Mouse (Mus musculus): ENCODE data around the gene Cib4. TPM values are rescaled to one million over a fixed set of nuclear protein-coding genes. Genes with fewer than 3 reads are reported as not detected.

The Cib4 gene
- polyA plus RNA-seq, 1 experiment from 2014 or later: not detected

DNA sequence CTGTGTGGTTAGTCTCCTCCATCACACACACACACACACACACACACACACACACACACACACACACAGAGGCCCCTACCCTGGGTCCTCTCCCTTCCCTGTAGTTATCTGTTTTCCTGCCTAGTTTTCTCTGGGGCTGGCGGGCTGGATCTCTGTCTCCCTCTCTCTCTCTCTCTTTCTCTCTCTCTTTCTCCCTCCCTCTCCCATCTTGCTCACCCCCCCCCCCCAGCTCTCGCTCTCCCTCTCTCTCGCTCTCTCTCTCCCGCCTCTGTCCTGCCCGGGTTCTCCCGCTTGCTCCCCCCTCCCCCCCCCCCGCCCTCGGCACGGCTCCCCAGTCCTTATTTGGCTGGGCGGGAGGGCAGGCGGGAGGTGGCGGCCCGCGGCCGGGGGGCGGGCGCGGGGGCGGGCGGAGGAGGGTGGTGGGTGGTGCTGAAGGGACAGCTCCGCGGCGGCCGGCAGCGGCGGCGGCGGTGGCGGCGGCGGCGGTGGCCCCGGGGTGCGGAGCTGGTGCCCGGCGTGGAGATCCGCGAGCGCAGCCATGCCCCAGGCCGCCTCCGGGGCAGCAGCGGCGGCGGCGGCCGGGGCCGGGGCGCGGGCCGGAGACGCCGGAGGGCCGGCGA lies 42.2 kb upstream of the Cib4 start, which contains the start of gene Kcnk3:
Gene Kcnk3, plus strand, starts transcription at position 490 of the 620 bp plus-strand sequence.
- Histone ChIP-seq H3K27me3 (peaks cover 53% of the 10 kb centered on the region), H3K36me3 (no peaks in the 10 kb centered on the region), H3K9me3 (replicated peaks) (no peaks in the 10 kb centered on the region), H3K4me1 (peaks cover 10% of the 10 kb centered on the region), H3K27ac (peak within 1 kb of the TSS; percentile 49), H3K9ac (peak within 1 kb of the TSS; percentile 68), H3K4me2 (replicated peaks) (peak within 1 kb of the TSS; percentile 96), H3K4me3 (peak within 1 kb of the TSS; percentile 51)
- WGBS: 0% methylated on average over 18 of the region's 54 CpGs
- ATAC-seq (ENCODE audit: low FRiP score): peak; percentile 51

DNA sequence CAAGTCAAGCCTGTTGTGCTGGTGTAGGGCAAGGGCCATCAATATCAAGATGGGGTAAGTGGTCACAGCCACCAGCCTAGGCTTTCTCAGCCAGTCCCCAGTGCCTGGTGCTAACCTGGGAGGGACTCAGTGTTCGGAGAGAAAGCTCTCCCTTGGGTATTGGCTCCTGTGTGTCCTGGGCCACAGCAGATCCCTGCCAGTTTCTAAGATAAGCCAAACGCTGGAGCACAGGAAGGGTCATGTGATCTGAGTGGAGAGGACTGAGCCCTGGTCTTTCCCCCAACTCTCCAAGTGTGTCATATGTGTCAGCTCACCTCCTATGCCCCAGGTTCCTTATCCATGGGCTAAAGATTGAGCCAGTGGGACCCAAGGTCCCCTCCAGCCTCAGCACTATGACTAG lies 41.5 kb upstream of the Cib4 start:
- WGBS: 24% methylated on average over 2 of the region's 2 CpGs
- H3K27ac ChIP-seq: no peak overlapping the region
- H3K27me3 ChIP-seq: peaks cover 53% of the 10 kb centered on the region
- H3K9ac ChIP-seq: no peak overlapping the region; the same call in 1 of the 2 replicates
- peak overlapping the region; percentile 51; the same call in 1 of the 2 replicates for H3K4me3 ChIP-seq
- no peak for ATAC-seq (ENCODE audit: low FRiP score)
- no peaks in the 10 kb centered on the region for H3K9me3 ChIP-seq (replicated peaks)
- peaks cover 10% of the 10 kb centered on the region for H3K4me1 ChIP-seq
- no peaks in the 10 kb centered on the region for H3K36me3 ChIP-seq
- peak overlapping the region; percentile 96 for H3K4me2 ChIP-seq (replicated peaks)

DNA sequence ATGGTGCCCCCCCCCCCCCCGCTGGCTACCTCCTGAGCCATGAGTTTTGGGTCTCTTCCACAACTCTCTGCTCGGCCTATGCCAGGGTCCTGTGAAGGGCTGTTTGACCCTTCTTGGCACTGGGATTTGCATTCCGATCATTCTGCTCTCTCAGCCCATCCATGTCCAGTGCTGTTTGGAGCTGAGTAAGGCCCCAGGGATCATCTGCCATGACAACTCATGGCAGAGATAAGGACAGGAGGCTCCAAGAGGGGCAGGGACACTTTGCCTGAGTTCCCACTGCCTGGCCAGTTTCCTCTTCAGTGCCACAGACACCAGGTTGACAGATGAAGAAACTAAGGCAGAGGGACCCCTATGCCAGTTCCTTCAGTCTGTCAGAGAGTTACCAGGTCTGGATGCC lies 41.0 kb upstream of the Cib4 start:
- Histone ChIP-seq H3K4me2 (replicated peaks) (no peak overlapping the region), H3K9me3 (replicated peaks) (no peaks in the 10 kb centered on the region), H3K9ac (no peak overlapping the region), H3K27me3 (peaks cover 53% of the 10 kb centered on the region), H3K4me1 (peaks cover 10% of the 10 kb centered on the region), H3K27ac (no peak overlapping the region), H3K4me3 (no peak overlapping the region), H3K36me3 (no peaks in the 10 kb centered on the region)
- ATAC-seq (ENCODE audit: low FRiP score): no peak
- 80% methylated on average over 3 of the region's 3 CpGs for WGBS

DNA sequence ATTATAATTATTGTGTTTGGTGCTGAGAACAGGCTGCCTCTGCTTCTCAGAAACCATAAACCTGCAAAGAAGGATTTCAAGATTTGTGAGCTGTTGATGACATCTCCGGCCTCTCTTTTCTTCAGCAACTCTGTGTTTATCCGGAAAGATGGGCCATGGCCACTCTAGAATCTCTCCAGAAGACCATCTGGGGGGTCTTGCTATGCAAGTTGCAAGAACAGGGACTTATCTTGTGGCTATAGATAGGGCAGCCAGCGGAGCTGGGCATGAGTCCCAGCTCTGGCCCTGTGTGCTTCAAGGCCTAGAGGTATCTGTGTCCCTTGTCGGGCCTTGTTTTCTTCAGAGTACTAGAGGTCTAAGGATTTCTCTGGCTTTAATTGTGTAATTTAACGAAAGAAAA lies 36.4 kb upstream of the Cib4 start:
- no peaks in the 10 kb centered on the region for H3K9me3 ChIP-seq (replicated peaks)
- WGBS: 89% methylated on average over 5 of the region's 5 CpGs
- ATAC-seq (ENCODE audit: low FRiP score): no peak
- H3K4me3 ChIP-seq: no peak overlapping the region
- H3K4me2 ChIP-seq (replicated peaks): no peak overlapping the region
- no peak overlapping the region for H3K9ac ChIP-seq
- peaks cover 13% of the 10 kb centered on the region for H3K27me3 ChIP-seq
- H3K27ac ChIP-seq: no peak overlapping the region
- no peaks in the 10 kb centered on the region for H3K36me3 ChIP-seq
- H3K4me1 ChIP-seq: no peaks in the 10 kb centered on the region

DNA sequence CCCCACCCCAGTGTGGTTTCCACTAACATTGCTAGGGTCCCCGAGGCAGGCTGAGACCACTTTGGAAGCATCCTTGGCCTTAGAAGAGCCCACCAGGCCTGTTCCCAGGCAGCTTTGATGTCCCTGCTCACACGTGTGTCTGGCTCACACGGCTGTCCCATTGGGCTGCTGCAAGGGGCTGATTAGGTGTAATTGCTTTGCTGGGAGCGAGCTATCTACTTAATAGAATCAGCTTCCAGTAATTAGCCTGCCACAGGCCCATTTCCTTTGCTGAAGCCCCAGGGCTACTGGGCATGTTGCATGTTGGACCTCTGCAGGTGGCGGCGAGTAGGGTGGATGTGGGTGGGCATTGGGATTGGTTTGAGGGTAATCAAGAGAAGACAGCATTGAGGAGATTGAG lies 35.1 kb upstream of the Cib4 start:
- 75% methylated on average over 6 of the region's 6 CpGs for WGBS
- no peak overlapping the region for H3K27ac ChIP-seq
- H3K4me3 ChIP-seq: no peak overlapping the region
- no peak for ATAC-seq (ENCODE audit: low FRiP score)
- no peak overlapping the region for H3K9ac ChIP-seq
- H3K27me3 ChIP-seq: peaks cover 6% of the 10 kb centered on the region; the same call in 1 of the 2 replicates
- no peaks in the 10 kb centered on the region for H3K9me3 ChIP-seq (replicated peaks)
- H3K4me1 ChIP-seq: no peaks in the 10 kb centered on the region
- H3K4me2 ChIP-seq (replicated peaks): no peak overlapping the region
- no peaks in the 10 kb centered on the region for H3K36me3 ChIP-seq

DNA sequence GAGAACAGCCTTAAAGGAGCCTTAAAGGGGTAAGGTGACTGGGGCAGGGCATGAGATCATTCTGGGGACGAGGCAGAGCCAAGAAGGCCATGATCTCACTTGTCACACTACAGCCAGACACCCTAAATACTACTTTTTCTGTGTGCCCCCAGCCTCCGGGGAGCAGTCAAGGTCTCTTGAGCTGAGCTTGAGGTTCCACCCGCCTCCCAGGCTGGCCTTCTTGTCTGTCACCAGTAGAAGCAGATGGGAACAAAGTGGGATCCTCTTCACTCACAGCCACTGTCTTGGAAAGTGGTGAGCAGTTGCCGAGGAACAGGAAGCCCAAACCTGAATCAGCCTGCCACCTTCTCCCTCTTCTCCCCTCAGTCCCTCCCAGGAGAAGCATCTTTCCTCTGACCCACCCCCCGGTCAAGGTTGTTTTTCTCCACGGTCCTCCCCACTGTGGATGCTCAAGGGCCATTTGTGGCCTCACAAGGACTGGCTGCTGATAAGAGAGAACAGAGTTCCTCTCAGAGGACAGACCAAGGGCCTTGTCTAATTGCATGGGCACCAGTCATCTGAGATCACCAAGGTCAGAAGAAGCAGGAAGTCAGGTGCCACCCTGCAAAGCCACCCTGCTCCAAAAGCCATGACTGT lies 32.9 kb upstream of the Cib4 start:
- 83% methylated on average over 6 of the region's 6 CpGs for WGBS
- Histone ChIP-seq H3K4me1 (no peaks in the 10 kb centered on the region), H3K36me3 (no peaks in the 10 kb centered on the region), H3K9me3 (replicated peaks) (no peaks in the 10 kb centered on the region), H3K4me2 (replicated peaks) (no peak overlapping the region), H3K27ac (no peak overlapping the region), H3K27me3 (no peaks in the 10 kb centered on the region), H3K4me3 (no peak overlapping the region), H3K9ac (no peak overlapping the region)
- no peak for ATAC-seq (ENCODE audit: low FRiP score)

DNA sequence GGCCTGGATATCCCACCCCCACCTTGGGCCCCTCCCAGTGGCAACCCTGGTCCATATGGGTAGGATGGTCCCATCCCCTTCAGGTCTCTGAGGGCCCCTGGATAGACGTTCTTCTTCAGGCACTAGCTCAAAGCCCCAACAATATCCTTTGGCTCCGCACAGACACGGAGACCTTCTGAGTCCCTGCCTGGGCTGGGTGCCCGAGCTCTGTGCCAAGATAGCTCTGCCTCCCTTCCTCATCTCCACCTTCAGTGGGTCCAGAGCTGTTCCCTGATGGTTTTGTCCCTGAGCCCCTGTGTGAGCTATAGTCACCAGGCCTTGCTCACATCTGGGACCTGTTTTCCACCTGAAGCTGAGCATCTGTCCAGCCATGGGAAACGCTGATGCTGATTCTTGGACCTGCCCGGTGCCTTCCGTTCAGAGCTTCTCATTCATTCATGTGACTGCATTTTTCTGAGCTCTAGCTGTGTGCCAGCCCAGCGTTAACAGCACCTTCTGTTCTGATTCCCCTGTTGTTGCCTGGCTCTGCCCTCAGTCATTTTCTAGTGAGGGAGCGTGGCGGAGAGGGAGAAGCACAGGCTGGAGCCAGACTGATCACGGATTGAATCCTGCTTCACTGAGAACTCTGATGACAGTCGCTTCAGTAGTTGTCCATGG lies 32.1 kb upstream of the Cib4 start:
- H3K27ac ChIP-seq: no peak overlapping the region
- no peaks in the 10 kb centered on the region for H3K9me3 ChIP-seq (replicated peaks)
- H3K4me1 ChIP-seq: no peaks in the 10 kb centered on the region
- H3K9ac ChIP-seq: no peak overlapping the region
- no peak overlapping the region for H3K4me2 ChIP-seq (replicated peaks)
- no peaks in the 10 kb centered on the region for H3K27me3 ChIP-seq
- ATAC-seq (ENCODE audit: low FRiP score): no peak
- 87% methylated on average over 12 of the region's 12 CpGs for WGBS
- no peak overlapping the region for H3K4me3 ChIP-seq
- no peaks in the 10 kb centered on the region for H3K36me3 ChIP-seq

DNA sequence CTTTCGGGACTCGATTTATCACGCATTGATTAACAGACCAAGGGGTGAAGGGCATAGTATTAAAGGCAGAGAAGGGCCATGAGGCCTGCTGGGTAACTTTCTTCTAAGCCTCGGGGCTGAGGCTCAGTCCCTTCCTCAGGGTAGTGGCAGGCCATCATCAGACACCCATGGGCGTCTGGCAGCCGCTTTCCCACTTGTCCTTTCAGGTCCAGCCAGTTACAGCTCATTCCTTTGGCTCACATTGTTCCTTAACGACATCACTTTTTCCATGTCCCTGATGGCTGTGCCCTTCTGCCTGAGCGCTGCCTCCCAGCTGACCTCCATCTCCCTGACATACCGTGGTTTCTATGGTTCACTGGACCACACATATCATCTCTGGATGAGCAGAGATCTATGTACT lies 31.6 kb upstream of the Cib4 start:
- Histone ChIP-seq H3K9me3 (replicated peaks) (no peaks in the 10 kb centered on the region), H3K4me1 (no peaks in the 10 kb centered on the region), H3K27ac (no peak overlapping the region), H3K36me3 (no peaks in the 10 kb centered on the region), H3K9ac (no peak overlapping the region), H3K4me3 (no peak overlapping the region), H3K4me2 (replicated peaks) (no peak overlapping the region), H3K27me3 (no peaks in the 10 kb centered on the region)
- 72% methylated on average over 9 of the region's 9 CpGs for WGBS
- no peak for ATAC-seq (ENCODE audit: low FRiP score)

DNA sequence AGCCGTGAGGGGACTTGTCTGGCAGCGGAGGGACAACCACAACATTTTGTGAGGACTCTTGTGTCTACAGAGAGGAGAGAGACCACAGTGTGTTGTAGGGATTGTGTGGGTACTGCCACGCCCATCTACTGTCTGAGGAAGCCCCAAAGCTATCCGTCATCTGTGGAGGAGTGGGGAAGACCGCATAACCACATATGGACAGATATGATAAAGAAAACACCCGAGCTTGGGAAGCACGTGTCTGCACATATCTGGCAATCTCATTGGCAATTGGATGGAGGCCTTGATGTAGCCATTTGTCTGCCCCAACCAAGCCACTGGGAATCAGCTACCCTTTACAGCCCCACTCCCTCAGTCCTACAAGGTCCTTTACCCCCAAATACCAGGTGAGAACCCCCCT lies 30.6 kb upstream of the Cib4 start:
- Histone ChIP-seq H3K4me3 (no peak overlapping the region), H3K36me3 (no peaks in the 10 kb centered on the region), H3K9ac (no peak overlapping the region), H3K4me2 (replicated peaks) (no peak overlapping the region), H3K27ac (no peak overlapping the region), H3K9me3 (replicated peaks) (no peaks in the 10 kb centered on the region), H3K4me1 (no peaks in the 10 kb centered on the region), H3K27me3 (no peaks in the 10 kb centered on the region)
- no peak for ATAC-seq (ENCODE audit: low FRiP score)
- 87% methylated on average over 7 of the region's 7 CpGs for WGBS

DNA sequence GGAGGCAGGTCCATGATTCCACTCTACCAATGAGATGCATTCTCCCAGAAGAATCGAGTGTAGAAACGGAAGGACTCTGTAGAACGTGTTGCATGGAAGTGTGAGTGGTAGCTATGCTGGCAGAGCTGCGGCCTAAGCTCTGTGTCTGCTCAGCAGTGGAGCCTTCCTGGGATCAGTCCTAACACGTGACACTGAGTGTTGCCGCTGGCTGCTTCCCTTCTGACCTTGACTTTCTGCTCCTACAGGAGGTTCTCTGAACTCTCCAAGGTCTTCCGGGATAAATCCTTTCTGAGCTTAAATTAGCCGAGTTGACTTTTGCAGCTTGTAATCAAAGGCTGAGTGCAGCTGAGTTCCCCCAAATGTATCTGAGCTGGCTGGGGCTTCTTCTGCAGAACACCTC lies 28.7 kb upstream of the Cib4 start:
- Histone ChIP-seq H3K4me3 (no peak overlapping the region), H3K27ac (no peak overlapping the region), H3K9ac (no peak overlapping the region), H3K9me3 (replicated peaks) (no peaks in the 10 kb centered on the region), H3K27me3 (no peaks in the 10 kb centered on the region), H3K4me2 (replicated peaks) (no peak overlapping the region), H3K36me3 (no peaks in the 10 kb centered on the region), H3K4me1 (no peaks in the 10 kb centered on the region)
- WGBS: 91% methylated on average over 8 of the region's 8 CpGs
- no peak for ATAC-seq (ENCODE audit: low FRiP score)

DNA sequence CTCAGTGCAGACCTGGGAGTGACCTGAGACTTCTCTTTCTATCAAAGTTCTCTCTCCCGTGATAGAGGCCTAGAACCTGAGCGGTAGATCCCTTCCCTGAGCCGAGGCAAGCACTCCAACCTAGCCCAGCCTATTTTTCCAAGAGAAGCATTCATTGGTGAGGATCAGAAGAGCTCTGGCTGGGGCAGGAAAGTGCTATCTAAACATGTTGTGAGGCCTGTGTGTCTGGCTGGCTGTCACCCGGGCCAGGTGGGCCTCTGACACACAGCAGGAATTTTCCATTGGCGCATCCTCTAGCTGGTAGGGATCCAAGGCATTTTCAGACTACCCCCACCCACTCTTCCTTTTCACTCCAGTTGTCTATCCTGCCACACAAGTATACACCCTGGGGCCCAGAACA lies 26.2 kb upstream of the Cib4 start:
- H3K27ac ChIP-seq: no peak overlapping the region
- ATAC-seq (ENCODE audit: low FRiP score): no peak
- WGBS: 74% methylated on average over 5 of the region's 5 CpGs
- no peak overlapping the region for H3K4me2 ChIP-seq (replicated peaks)
- H3K4me3 ChIP-seq: no peak overlapping the region
- no peak overlapping the region for H3K9ac ChIP-seq
- H3K27me3 ChIP-seq: no peaks in the 10 kb centered on the region
- H3K36me3 ChIP-seq: no peaks in the 10 kb centered on the region
- H3K9me3 ChIP-seq (replicated peaks): no peaks in the 10 kb centered on the region
- H3K4me1 ChIP-seq: no peaks in the 10 kb centered on the region

DNA sequence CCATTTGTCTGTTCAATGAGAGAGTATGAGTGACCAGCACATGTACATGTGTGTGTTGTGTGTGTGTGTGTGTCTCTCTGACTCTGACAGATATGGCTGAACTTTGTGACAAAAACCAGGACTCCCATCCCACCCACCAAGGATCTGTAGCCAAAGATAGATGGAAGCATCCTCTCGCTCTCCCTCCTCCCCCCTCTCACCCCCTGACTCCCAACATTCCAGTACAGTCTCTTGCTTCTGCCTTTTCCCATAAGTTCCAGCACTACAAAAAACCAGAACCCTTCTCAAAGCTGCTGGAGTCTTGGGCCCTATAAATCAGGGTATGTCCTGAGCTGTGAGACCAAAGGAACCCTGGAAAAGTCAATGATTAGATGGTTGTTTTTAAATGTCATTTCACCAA lies 22.8 kb upstream of the Cib4 start:
- no peaks in the 10 kb centered on the region for H3K4me1 ChIP-seq
- no peak overlapping the region for H3K4me3 ChIP-seq
- H3K4me2 ChIP-seq (replicated peaks): no peak overlapping the region
- H3K36me3 ChIP-seq: no peaks in the 10 kb centered on the region
- no peak overlapping the region for H3K27ac ChIP-seq
- no peak overlapping the region for H3K9ac ChIP-seq
- WGBS: 86% methylated on average over 1 of the region's 1 CpGs
- no peaks in the 10 kb centered on the region for H3K27me3 ChIP-seq
- ATAC-seq (ENCODE audit: low FRiP score): no peak
- H3K9me3 ChIP-seq (replicated peaks): no peaks in the 10 kb centered on the region

Measured in hindbrain, embryonic 12.5 days (tissue).